ENCODE assay signal across 8 mouse cellular contexts in genomic region chr5:126623205-126623604, GRCm38 (mm10).
A peak's percentile ranks its signal among the peaks of the same experiment; 100 is the strongest.
DNase-seq lines count a peak whose midpoint lies in the region; ATAC-seq lines count a peak whose summit lies in the region.

No protein-coding gene starts in this region.

- H3K4me3 ChIP-seq in midbrain, embryonic 11.5 days (ENCODE audit: low read depth, low read length): no peak overlapping the region
- no peak overlapping the region for H3K4me3 ChIP-seq in midbrain, embryonic 16.5 days (ENCODE audit: low read depth, low read length)
- no peak overlapping the region for H3K4me3 ChIP-seq in embryonic facial prominence, embryonic 10.5 days

- H3K36me3 ChIP-seq in midbrain, embryonic 11.5 days (ENCODE audit: control insufficient read depth, insufficient read depth, low read length): no peaks in the 10 kb centered on the region
- no peaks in the 10 kb centered on the region for H3K36me3 ChIP-seq in midbrain, embryonic 16.5 days (ENCODE audit: control insufficient read depth, insufficient read depth, low read length)
- no peaks in the 10 kb centered on the region for H3K36me3 ChIP-seq in embryonic facial prominence, embryonic 10.5 days (replicated peaks)

- no peaks in the 10 kb centered on the region for H3K4me1 ChIP-seq in midbrain, embryonic 11.5 days (ENCODE audit: control insufficient read depth, insufficient read depth, low read length)
- no peaks in the 10 kb centered on the region for H3K4me1 ChIP-seq in midbrain, embryonic 16.5 days (ENCODE audit: control insufficient read depth, insufficient read depth, low read length)
- no peaks in the 10 kb centered on the region for H3K4me1 ChIP-seq in embryonic facial prominence, embryonic 10.5 days

- peak; percentile 15 to 35 for DNase-seq in cerebellum, adult 18-20 months
- no peak for DNase-seq in cerebellum, adult 9-11 months
- DNase-seq in midbrain, embryonic 11.5 days (ENCODE audit: low spot score, missing footprints): peak; percentile 89
- DNase-seq in embryonic facial prominence, embryonic 10.5 days (ENCODE audit: low spot score): peak; percentile 63
- peak; percentile 61 to 86 for DNase-seq in layer of hippocampus, postnatal 25 days (ENCODE audit: extremely low spot score in 1 of 2, low spot score in 1 of 2)
- peak; percentile 8 for DNase-seq in retina, adult 2 months (ENCODE audit: low read depth, low spot score)
- no peak for DNase-seq in natural killer cell, adult 2 months (ENCODE audit: low spot score in 2 of 2)

- no peaks in the 10 kb centered on the region for H3K27me3 ChIP-seq in midbrain, embryonic 11.5 days (ENCODE audit: control insufficient read depth, insufficient read depth, low read length)
- H3K27me3 ChIP-seq in midbrain, embryonic 16.5 days (ENCODE audit: control insufficient read depth, insufficient read depth, low read depth, low read length): no peaks in the 10 kb centered on the region
- no peaks in the 10 kb centered on the region for H3K27me3 ChIP-seq in embryonic facial prominence, embryonic 10.5 days (replicated peaks; ENCODE audit: low read depth, poor library complexity, severe bottlenecking)

- H3K9me3 ChIP-seq in midbrain, embryonic 11.5 days (ENCODE audit: control insufficient read depth, low read length): no peaks in the 10 kb centered on the region
- no peaks in the 10 kb centered on the region for H3K9me3 ChIP-seq in midbrain, embryonic 16.5 days (replicated peaks; ENCODE audit: control insufficient read depth, low read length, poor library complexity, severe bottlenecking)
- no peaks in the 10 kb centered on the region for H3K9me3 ChIP-seq in embryonic facial prominence, embryonic 10.5 days

- ATAC-seq in midbrain, embryonic 11.5 days (ENCODE audit: low FRiP score): 0 out of 2 replicates have a peak, but pooled peaks have one; percentile 50
- no peak for ATAC-seq in midbrain, embryonic 16.5 days

- H3K4me2 ChIP-seq in midbrain, embryonic 11.5 days: no peak overlapping the region
- no peak overlapping the region for H3K4me2 ChIP-seq in midbrain, embryonic 16.5 days (ENCODE audit: low read length)

- 8% methylated on average over 6 of the region's 6 CpGs for WGBS in midbrain, embryonic 11.5 days
- 10% methylated on average over 6 of the region's 6 CpGs for WGBS in midbrain, embryonic 16.5 days
- 13% methylated on average over 6 of the region's 6 CpGs for WGBS in embryonic facial prominence, embryonic 10.5 days

- no peak overlapping the region for H3K27ac ChIP-seq in midbrain, embryonic 11.5 days (ENCODE audit: low read depth, low read length)
- no peak overlapping the region for H3K27ac ChIP-seq in midbrain, embryonic 16.5 days (ENCODE audit: low read length)
- no peak overlapping the region for H3K27ac ChIP-seq in embryonic facial prominence, embryonic 10.5 days (replicated peaks)

- H3K9ac ChIP-seq in midbrain, embryonic 11.5 days (ENCODE audit: low read length): no peak overlapping the region
- no peak overlapping the region for H3K9ac ChIP-seq in midbrain, embryonic 16.5 days (ENCODE audit: low read depth, low read length)

Comparison
In these comparisons a context has a peak if more than half of its experiments do, and no peak if none do; other contexts are left out.
1. DNase-seq: peak in cerebellum, adult 18-20 months (2 of 2), midbrain, embryonic 11.5 days (single experiment), embryonic facial prominence, embryonic 10.5 days (single experiment), layer of hippocampus, postnatal 25 days (2 of 2) and retina, adult 2 months (single experiment); none in cerebellum, adult 9-11 months (single experiment) and natural killer cell, adult 2 months (0 of 2).